Mouse (Mus musculus): ENCODE data around the gene Trappc12. TPM values are rescaled to one million over a fixed set of nuclear protein-coding genes. Genes with fewer than 3 reads are reported as not detected.

Trappc12 gene
- total RNA-seq (2021) = 10 to 100 TPM; 21.6 to 24.9 TPM
- long read RNA-seq, experiment 1, transcript Trappc12-201 (12 exons, 3,377 nt) = major isoform, 12 of 33 reads
- long read RNA-seq, experiment 1, transcript Trappc12-202 (12 exons, 3,230 nt) = minor isoform, 11 of 33 reads
- long read RNA-seq, experiment 1, partial matches to known transcripts = 4 of 33 reads
- long read RNA-seq, experiment 1, other reads (novel, unspliced or antisense) = 6 of 33 reads
- long read RNA-seq, experiment 2, transcript Trappc12-202 (12 exons, 3,230 nt) = major isoform, 9 of 34 reads
- long read RNA-seq, experiment 2, transcript Trappc12-201 (12 exons, 3,377 nt) = minor isoform, 7 of 34 reads
- long read RNA-seq, experiment 2, partial matches to known transcripts = 7 of 34 reads
- long read RNA-seq, experiment 2, other reads (novel, unspliced or antisense) = 10 of 34 reads

- intact Hi-C loops (cut with DNase I) = loop anchor here (5.0 kb wide), 1 partner anchor 98 kb away; no protein-coding TSS in a partner anchor
- DNase-seq = peak; percentile 86 to 91
Observed at GRCm38 (mm10) chr12:28750021-28750633, at the start of gene Trappc12. Trappc12 (minus strand) TSS chr12:28750472.

- intact Hi-C loops (cut with DNase I) = no loop called here
- DNase-seq = no peak
Observed at GRCm38 (mm10) chr12:28799798-28800411, 49.6 kb upstream of the Trappc12 start.

GRCm38 (mm10) chr12:28796881-28797420 is 46.7 kb upstream of the Trappc12 start:
- DNase-seq = no peak
- intact Hi-C loops (cut with DNase I) = no loop called here

- no peak for DNase-seq
- intact Hi-C loops (cut with DNase I) = no loop called here
Observed at GRCm38 (mm10) chr12:28795041-28795440, 44.8 kb upstream of the Trappc12 start.

- intact Hi-C loops (cut with DNase I) = no loop called here
- no peak for DNase-seq
Observed at GRCm38 (mm10) chr12:28793715-28794114, 43.4 kb upstream of the Trappc12 start.

GRCm38 (mm10) chr12:28792613-28793012 is 42.3 kb upstream of the Trappc12 start:
- intact Hi-C loops (cut with DNase I) = no loop called here

GRCm38 (mm10) chr12:28786310-28786709 is 36.0 kb upstream of the Trappc12 start:
- DNase-seq = no peak
- intact Hi-C loops (cut with DNase I) = no loop called here

More at GRCm38 (mm10) chr12:28792613-28793012, 42.3 kb upstream of the Trappc12 start:
- no peak for DNase-seq

GRCm38 (mm10) chr12:28785299-28785698 is 35.0 kb upstream of the Trappc12 start:
- intact Hi-C loops (cut with DNase I) = no loop called here
- no peak for DNase-seq

- intact Hi-C loops (cut with DNase I) = no loop called here
- DNase-seq = no peak
Observed at GRCm38 (mm10) chr12:28784864-28785263, 34.6 kb upstream of the Trappc12 start.

- intact Hi-C loops (cut with DNase I) = no loop called here
- peak; percentile 18 to 57 for DNase-seq
Observed at GRCm38 (mm10) chr12:28784355-28784754, 34.1 kb upstream of the Trappc12 start.

GRCm38 (mm10) chr12:28782637-28783036 is 32.4 kb upstream of the Trappc12 start:
- intact Hi-C loops (cut with DNase I) = no loop called here
- DNase-seq = no peak

GRCm38 (mm10) chr12:28780180-28780579 is 29.9 kb upstream of the Trappc12 start:
- no peak for DNase-seq
- intact Hi-C loops (cut with DNase I) = no loop called here

GRCm38 (mm10) chr12:28775627-28776026 is 25.4 kb upstream of the Trappc12 start:
- no peak for DNase-seq
- intact Hi-C loops (cut with DNase I) = no loop called here

- no peak for DNase-seq
- intact Hi-C loops (cut with DNase I) = no loop called here
Observed at GRCm38 (mm10) chr12:28775120-28775519, 24.8 kb upstream of the Trappc12 start.

- intact Hi-C loops (cut with DNase I) = no loop called here
- no peak for DNase-seq
Observed at GRCm38 (mm10) chr12:28773815-28774214, 23.5 kb upstream of the Trappc12 start.

- intact Hi-C loops (cut with DNase I) = no loop called here
- no peak for DNase-seq
Observed at GRCm38 (mm10) chr12:28769953-28770352, 19.7 kb upstream of the Trappc12 start.

GRCm38 (mm10) chr12:28756019-28756418 is 5.7 kb upstream of the Trappc12 start:
- intact Hi-C loops (cut with DNase I) = no loop called here

GRCm38 (mm10) chr12:28751508-28752263 is 1.4 kb upstream of the Trappc12 start, which contains the start of gene Eipr1:
Eipr1 (plus strand) TSS chr12:28751803.
- DNase-seq = peak; percentile 83 to 88
- intact Hi-C loops (cut with DNase I) = loop anchor here (5.0 kb wide), 1 partner anchor 99 kb away; no protein-coding TSS in a partner anchor

More at GRCm38 (mm10) chr12:28756019-28756418, 5.7 kb upstream of the Trappc12 start:
- no peak for DNase-seq

- DNase-seq = no peak
- intact Hi-C loops (cut with DNase I) = loop anchor here (5.0 kb wide), 1 partner anchor 99 kb away; no protein-coding TSS in a partner anchor
Observed at GRCm38 (mm10) chr12:28750876-28751275, 604 bp upstream of the Trappc12 start.

- DNase-seq = no peak
- intact Hi-C loops (cut with DNase I) = no loop called here
Observed at GRCm38 (mm10) chr12:28743328-28743727, 6.9 kb downstream of the Trappc12 start.
